Mouse (Mus musculus) hindbrain, embryonic 16.5 days (tissue): ENCODE data around the gene Zfp580. TPM values are rescaled to one million over a fixed set of nuclear protein-coding genes. Genes with fewer than 3 reads are reported as not detected.

Experiments
- ATAC-seq: fragments of 200-750 bp; cut with Nextera tagmentation; 2 replicates; pipeline ENCODE4 v1.8.0; 2017; ENCODE audit warnings: moderate TSS enrichment, moderate library complexity
- H3K27ac ChIP-seq: fragments of 300-500 bp; sonication (generic); 2 replicates; pipeline ENCODE4 v1.5.1; 2014; ENCODE audit warnings: low read depth, mild to moderate bottlenecking, control low read depth, low read length, moderate library complexity
- H3K27me3 ChIP-seq: fragments of 300-500 bp; sonication (generic); replicated peaks from 2 replicates; pipeline ENCODE4 v1.6.1; 2014; ENCODE audit warnings: low read length; ENCODE audit not compliant: control insufficient read depth, insufficient read depth
- H3K36me3 ChIP-seq: fragments of 300-500 bp; sonication (generic); 2 replicates; pipeline ENCODE4 v1.6.1; 2014; ENCODE audit warnings: mild to moderate bottlenecking, low read length, moderate library complexity, mixed read lengths; ENCODE audit not compliant: control insufficient read depth, insufficient read depth
- H3K4me1 ChIP-seq: fragments of 300-500 bp; sonication (generic); 2 replicates; pipeline ENCODE4 v1.6.1; 2014; ENCODE audit warnings: low read depth, low read length; ENCODE audit not compliant: control insufficient read depth, insufficient read depth
- H3K4me2 ChIP-seq: fragments of 300-500 bp; sonication (generic); 2 replicates; pipeline ENCODE4 v1.6.1; 2014; ENCODE audit warnings: mild to moderate bottlenecking, low read length, control low read depth, moderate library complexity
- H3K4me3 ChIP-seq: fragments of 300-500 bp; sonication (generic); 2 replicates; pipeline ENCODE4 v1.5.1; 2014; ENCODE audit warnings: mild to moderate bottlenecking, low read length, control low read depth, moderate library complexity
- H3K9ac ChIP-seq: fragments of 300-500 bp; sonication (generic); 2 replicates; pipeline ENCODE4 v1.6.1; 2014; ENCODE audit warnings: low read depth, mild to moderate bottlenecking, control low read depth, low read length, moderate library complexity
- H3K9me3 ChIP-seq: fragments of 300-500 bp; sonication (generic); 2 replicates; pipeline ENCODE4 v1.6.1; 2014; ENCODE audit warnings: mild to moderate bottlenecking, low read length, moderate library complexity; ENCODE audit not compliant: control insufficient read depth
- WGBS: fragments of 180-500 bp; shearing (Covaris S2); extraction: QIAGEN DNeasy Blood & Tissue Kit; methylation state at CpG from one replicate; pipeline ENCODE4 v1.1.7; 2014; 5-methylcytosine and 5-hydroxymethylcytosine counted together
- polyA plus RNA-seq: library from polyadenylated mRNA; unstranded; fragments of >200 nt; fragmentation: Nextera tagmentation; extraction: Ambion mirVana; gene quantifications from 2 replicates; pipeline ENCODE4 v1.2.1, GENCODE M21; 2015

Zfp580 gene
- polyA plus RNA-seq, 1 experiment from 2014 or later = 103 TPM

DNA sequence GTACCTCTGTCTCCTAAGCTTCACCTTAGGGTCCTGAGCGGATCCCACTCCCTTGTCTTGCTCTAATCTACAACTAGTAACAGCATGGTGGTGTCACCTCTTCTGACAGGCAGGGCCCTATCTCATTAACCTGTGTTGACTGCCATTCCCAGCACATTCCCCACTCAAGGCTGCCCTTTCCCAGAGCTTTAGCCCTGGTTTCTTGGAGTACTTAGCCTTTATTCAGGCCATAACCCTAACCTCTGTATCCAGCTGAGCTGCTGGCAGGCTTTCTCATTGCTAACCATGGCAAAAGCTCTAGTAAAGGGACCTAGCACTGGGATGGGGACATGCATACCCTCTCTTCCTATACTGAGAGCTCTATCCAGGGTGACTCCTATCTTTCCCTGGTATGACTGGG is 7.3 kb downstream of the Zfp580 start:
- peaks cover 6% of the 10 kb centered on the region for H3K27me3 ChIP-seq
- no peak overlapping the region for H3K27ac ChIP-seq
- no peaks in the 10 kb centered on the region for H3K9me3 ChIP-seq
- H3K4me3 ChIP-seq = no peak overlapping the region
- peaks cover 47% of the 10 kb centered on the region for H3K4me1 ChIP-seq
- H3K4me2 ChIP-seq = no peak overlapping the region
- no peak overlapping the region for H3K9ac ChIP-seq
- no peaks in the 10 kb centered on the region for H3K36me3 ChIP-seq
- WGBS = 92% methylated on average over 1 of the region's 1 CpGs
- no peak for ATAC-seq

DNA sequence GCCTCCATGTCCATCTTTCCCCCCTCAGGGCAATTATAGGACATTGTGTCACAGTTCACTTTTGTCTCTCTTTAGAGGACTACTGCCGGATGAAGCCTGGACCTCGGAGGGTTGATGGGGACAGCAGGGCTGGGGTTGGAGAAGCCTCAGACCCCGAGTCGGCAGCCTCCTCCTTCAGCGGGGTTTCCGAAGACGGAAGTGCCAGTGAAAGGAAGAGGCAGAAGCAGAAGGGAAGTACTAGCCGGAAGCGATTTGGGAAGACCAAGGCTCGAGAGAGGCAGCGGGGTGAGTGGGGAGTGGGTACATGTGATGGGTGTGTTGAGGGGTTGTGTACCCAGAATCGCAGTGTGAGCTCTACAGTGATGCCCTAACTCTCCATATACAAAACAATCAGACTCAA is 8.1 kb downstream of the Zfp580 start:
- H3K36me3 ChIP-seq = no peaks in the 10 kb centered on the region
- H3K9ac ChIP-seq = peak overlapping the region; percentile 83; the same call in 1 of the 2 replicates
- H3K27ac ChIP-seq = peak overlapping the region; percentile 99
- H3K4me3 ChIP-seq = no peak overlapping the region
- H3K4me1 ChIP-seq = peaks cover 51% of the 10 kb centered on the region
- H3K4me2 ChIP-seq = no peak overlapping the region
- peaks cover 5% of the 10 kb centered on the region for H3K27me3 ChIP-seq
- no peaks in the 10 kb centered on the region for H3K9me3 ChIP-seq
- no peak for ATAC-seq
- WGBS = 93% methylated on average over 12 of the region's 12 CpGs

DNA sequence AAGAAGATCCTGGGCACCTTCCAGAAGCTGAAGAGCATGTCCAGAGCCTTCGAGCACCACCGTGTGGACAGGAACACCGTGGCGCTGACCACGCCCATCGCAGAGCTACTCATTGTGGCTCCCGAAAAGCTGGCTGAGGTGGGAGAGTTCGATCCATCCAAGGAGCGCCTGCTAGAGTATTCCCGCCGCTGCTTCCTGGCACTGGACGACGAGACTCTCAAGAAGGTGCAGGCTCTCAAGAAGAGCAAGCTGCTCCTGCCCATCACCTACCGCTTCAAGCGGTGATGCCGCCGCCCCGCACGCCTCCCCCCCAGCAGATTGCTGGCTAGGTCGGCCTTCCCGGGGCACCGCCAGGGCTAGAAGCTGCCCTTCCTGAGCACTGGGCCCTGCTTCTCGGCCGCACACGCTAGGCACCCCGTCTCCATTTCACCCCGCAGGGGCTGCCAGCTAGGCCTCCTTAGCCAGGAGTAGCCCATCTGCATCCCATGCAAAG is 8.9 kb downstream of the Zfp580 start:
- peaks cover 46% of the 10 kb centered on the region for H3K4me1 ChIP-seq
- peak; percentile 2; the same call in 1 of the 2 replicates for ATAC-seq
- WGBS = 1% methylated on average over 27 of the region's 27 CpGs
- peak overlapping the region; percentile 74 for H3K4me3 ChIP-seq
- H3K27me3 ChIP-seq = no peaks in the 10 kb centered on the region; the same call in 1 of the 2 replicates
- peak overlapping the region; percentile 96 for H3K4me2 ChIP-seq
- H3K36me3 ChIP-seq = no peaks in the 10 kb centered on the region
- H3K9ac ChIP-seq = peak overlapping the region; percentile 83
- H3K9me3 ChIP-seq = no peaks in the 10 kb centered on the region
- H3K27ac ChIP-seq = peak overlapping the region; percentile 99

DNA sequence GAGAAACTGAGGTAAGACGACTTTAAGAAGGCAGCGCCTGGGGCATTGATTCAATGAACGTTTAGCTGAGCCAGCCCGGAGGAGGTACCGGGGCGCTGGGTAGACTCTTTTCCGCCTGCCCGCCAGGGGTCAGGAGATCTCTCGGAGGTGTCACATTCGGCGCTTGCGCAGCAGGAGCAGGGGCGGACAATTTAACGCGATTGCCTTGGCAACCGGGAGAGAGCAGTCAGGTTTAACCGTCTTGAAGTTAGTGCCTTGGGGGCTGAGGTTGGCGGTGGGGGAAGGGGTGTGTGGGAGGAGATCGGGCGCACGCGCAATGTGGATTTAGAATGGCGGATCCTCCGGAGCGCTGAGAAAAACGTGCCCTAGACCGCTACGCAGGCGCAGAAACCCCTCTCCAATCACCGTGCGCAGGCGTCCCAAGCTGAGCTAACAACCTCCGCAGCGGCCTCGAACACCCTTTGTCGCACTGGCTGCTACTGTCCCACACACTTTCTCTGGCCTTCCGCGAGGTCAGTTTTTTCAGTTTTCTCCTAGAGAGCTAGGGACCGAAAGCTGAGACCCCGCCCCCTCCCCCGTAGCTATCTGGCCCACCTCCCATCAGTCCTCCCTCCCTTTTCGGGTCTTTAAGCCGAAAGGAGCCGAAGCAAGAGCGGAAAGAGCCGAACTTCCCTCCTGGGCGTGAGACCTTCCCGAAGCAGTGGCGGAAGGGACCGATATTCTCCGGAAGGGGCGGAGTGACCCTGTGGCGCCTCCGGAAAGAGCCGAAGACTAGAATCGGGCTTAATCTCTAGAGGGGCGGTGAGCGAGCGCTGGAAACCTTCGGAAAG is 9.8 kb downstream of the Zfp580 start:
- peak overlapping the region; percentile 83 for H3K9ac ChIP-seq
- peak overlapping the region; percentile 99 for H3K27ac ChIP-seq
- H3K36me3 ChIP-seq = no peaks in the 10 kb centered on the region
- peak overlapping the region; percentile 74 for H3K4me3 ChIP-seq
- no peaks in the 10 kb centered on the region for H3K27me3 ChIP-seq
- H3K9me3 ChIP-seq = no peaks in the 10 kb centered on the region
- H3K4me1 ChIP-seq = peaks cover 39% of the 10 kb centered on the region
- under 1% methylated on average over 60 of the region's 60 CpGs for WGBS
- peak overlapping the region; percentile 96 for H3K4me2 ChIP-seq
- ATAC-seq = peak; percentile 86

DNA sequence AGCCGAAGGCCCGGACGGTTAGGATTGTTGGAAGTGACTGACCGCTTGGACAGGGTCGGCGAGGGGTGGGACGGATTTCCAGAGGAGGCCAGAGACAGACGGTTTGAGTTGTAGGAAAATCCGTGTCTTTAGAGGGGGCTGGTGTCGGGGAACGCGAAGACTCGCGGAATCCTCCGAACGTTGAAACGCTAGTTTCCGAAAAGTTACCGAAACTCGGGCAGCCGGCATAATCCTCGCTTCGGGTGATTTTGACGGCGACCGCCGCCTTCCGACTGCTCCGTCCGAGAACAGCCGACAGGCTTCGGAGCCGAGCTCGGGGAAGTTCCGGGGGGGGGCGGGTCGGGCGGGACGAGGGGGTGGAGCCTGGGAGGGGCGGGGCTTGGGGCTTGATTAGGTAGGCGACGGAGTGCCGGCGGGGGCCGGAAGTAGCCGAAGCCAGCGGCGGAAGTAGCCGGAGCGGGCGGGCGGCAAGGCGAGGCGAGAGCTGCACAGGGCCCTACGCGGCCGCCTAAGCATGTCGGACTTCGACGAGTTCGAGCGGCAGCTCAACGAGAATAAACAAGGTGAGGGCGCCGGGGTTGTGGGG is 10.5 kb downstream of the Zfp580 start, which contains the start of gene U2af2:
TSS of gene U2af2 (plus strand) at position 370 of the 586 bp plus-strand sequence.
- peak within 1 kb of the TSS; percentile 99 for H3K27ac ChIP-seq
- WGBS = under 1% methylated on average over 50 of the region's 65 CpGs
- H3K4me2 ChIP-seq = peak within 1 kb of the TSS; percentile 96
- H3K4me1 ChIP-seq = peaks cover 39% of the 10 kb centered on the region
- H3K36me3 ChIP-seq = no peaks in the 10 kb centered on the region
- peak; percentile 76 for ATAC-seq
- peak within 1 kb of the TSS; percentile 74 for H3K4me3 ChIP-seq
- peak within 1 kb of the TSS; percentile 83 for H3K9ac ChIP-seq
- H3K27me3 ChIP-seq = no peaks in the 10 kb centered on the region
- H3K9me3 ChIP-seq = no peaks in the 10 kb centered on the region

DNA sequence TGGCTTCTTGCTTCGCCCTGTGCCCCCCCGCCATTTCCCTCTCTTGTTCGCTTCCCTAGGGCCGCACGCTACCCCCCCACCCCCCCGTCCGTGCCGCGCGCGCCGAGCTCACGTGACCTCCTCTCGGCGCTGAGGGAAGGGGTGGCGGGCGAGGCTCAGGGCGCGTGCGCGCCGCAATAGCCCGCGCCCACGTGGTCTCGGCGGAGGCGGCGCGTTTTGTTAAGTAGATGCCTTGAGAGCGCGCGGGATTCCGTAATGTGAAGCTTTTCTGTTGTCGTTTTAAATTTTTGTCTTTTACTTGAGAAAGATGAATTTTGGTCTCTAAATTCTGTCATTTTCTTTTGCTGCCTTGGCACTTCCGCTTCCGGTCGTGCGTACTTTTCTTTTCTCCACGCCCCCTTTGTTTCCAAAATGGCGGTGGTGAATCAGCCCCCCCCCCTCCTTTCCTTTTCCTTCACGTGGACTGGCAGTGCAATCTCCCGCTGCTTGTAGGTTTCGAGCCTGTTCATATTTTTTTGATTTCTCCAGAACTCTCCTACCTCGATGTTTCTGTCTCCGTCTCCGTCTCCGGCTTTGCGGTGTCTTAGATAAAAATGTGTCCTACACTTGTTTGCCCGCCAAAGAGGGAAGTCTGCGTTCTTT is 11.1 kb downstream of the Zfp580 start:
- Histone ChIP-seq H3K4me1 (peaks cover 38% of the 10 kb centered on the region), H3K36me3 (peaks cover 3% of the 10 kb centered on the region)

DNA sequence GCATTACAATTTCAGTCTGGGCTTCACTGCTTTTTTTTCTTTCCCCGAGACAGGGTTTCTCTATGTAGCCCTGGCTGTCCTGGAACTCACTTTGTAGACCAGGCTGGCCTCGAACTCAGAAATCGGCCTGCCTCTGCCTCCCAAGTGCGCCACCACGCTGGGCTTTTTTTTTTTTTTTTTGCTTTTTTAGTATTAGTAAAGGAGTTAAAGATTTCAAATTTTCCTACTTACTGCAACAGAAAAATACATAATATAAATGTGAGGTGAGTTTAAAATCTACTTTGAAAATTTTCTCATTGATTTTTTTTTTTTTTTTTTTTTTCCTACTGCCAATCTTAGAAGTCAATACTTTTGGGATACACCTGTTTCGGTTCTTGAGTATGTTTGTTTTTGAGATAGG is 13.5 kb downstream of the Zfp580 start:
- peaks cover 18% of the 10 kb centered on the region for H3K36me3 ChIP-seq
- no peaks in the 10 kb centered on the region for H3K9me3 ChIP-seq
- H3K4me3 ChIP-seq = no peak overlapping the region
- no peaks in the 10 kb centered on the region for H3K27me3 ChIP-seq
- peaks cover 24% of the 10 kb centered on the region for H3K4me1 ChIP-seq
- 95% methylated on average over 6 of the region's 6 CpGs for WGBS
- no peak for ATAC-seq
- no peak overlapping the region for H3K4me2 ChIP-seq
- no peak overlapping the region for H3K27ac ChIP-seq
- H3K9ac ChIP-seq = no peak overlapping the region

More for the DNA sequence above, 11.1 kb downstream of the Zfp580 start:
- Histone ChIP-seq H3K27me3 (no peaks in the 10 kb centered on the region), H3K4me2 (peak overlapping the region; percentile 96), H3K9me3 (no peaks in the 10 kb centered on the region), H3K9ac (peak overlapping the region; percentile 77), H3K27ac (peak overlapping the region; percentile 99), H3K4me3 (peak overlapping the region; percentile 74)
- WGBS = under 1% methylated on average over 51 of the region's 51 CpGs
- ATAC-seq = peak; percentile 45

DNA sequence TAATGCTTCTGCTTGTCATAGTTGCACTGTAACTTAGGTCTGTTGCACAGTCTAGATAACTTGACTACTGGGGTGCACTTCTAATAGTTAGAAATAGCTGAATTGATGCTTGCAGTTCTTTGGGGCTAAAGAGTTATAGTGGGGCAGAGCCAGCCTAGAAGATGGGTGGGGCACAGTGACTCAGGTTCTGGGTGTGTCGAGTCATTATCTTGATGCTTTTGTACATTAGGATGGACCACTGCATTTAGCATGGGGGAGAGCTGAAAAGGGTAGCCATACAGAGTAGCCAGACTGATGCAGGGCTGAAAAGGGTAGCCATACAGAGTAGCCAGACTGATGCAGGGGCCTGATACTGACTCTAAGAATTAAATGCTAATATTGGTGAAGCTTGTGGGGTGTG is 22.2 kb downstream of the Zfp580 start:
- no peaks in the 10 kb centered on the region for H3K4me1 ChIP-seq
- no peaks in the 10 kb centered on the region for H3K9me3 ChIP-seq
- no peak for ATAC-seq
- H3K36me3 ChIP-seq = peaks cover 53% of the 10 kb centered on the region
- WGBS = 96% methylated on average over 1 of the region's 1 CpGs
- H3K4me2 ChIP-seq = no peak overlapping the region
- no peak overlapping the region for H3K27ac ChIP-seq
- H3K9ac ChIP-seq = no peak overlapping the region
- no peaks in the 10 kb centered on the region for H3K27me3 ChIP-seq
- no peak overlapping the region for H3K4me3 ChIP-seq

DNA sequence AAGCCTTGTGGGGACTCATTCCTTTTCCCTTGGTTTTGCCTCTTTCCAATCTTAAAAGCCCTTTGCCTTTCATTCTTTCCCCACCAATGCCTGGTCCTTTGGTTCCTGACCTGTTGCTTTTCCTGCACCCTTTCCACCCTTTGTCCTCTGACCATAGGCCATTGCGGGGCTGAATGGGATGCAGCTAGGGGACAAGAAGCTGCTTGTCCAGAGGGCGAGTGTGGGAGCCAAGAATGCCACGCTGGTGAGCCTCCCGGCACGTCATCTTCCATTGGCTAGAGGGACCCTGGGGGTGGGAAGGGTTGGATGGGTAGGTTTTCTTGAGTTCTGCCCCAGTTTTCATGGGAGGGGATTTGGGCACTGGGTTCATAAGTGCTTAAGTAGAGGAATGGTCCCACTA is 23.6 kb downstream of the Zfp580 start:
- Histone ChIP-seq H3K27ac (no peak overlapping the region), H3K27me3 (no peaks in the 10 kb centered on the region), H3K9me3 (no peaks in the 10 kb centered on the region), H3K9ac (no peak overlapping the region), H3K4me3 (no peak overlapping the region), H3K4me1 (no peaks in the 10 kb centered on the region), H3K4me2 (no peak overlapping the region), H3K36me3 (peaks cover 44% of the 10 kb centered on the region)
- no peak for ATAC-seq
- 92% methylated on average over 5 of the region's 5 CpGs for WGBS
